Mouse (Mus musculus) bone marrow, adult 2 months (tissue): ENCODE measurements at regions not wholly inside any gene's neighbourhood (a gene's known extent, or its start where the extent isn't known, plus 50 kb on each side); places are given as distances from the start of the nearest gene placed in this dataset.

ENCODE experiments used
- H3K27ac ChIP-seq: fragments of 200-500 bp; 2 replicates; pipeline ENCODE4 v1.5.1; 2012; ENCODE audit warnings: low read depth, mild to moderate bottlenecking, control low read depth, inconsistent platforms, low read length; ENCODE audit not compliant: control insufficient read depth, poor library complexity, insufficient read depth
- H3K4me1 ChIP-seq: fragments of 200-500 bp; 2 replicates; pipeline ENCODE4 v1.6.1; 2011; ENCODE audit warnings: low read length; ENCODE audit not compliant: control insufficient read depth, insufficient read depth
- H3K4me3 ChIP-seq: fragments of 200-500 bp; replicated peaks from 2 replicates; pipeline ENCODE3; 2011; ENCODE audit warnings: mild to moderate bottlenecking, low read depth, low read length, control low read depth; ENCODE audit not compliant: control insufficient read depth
- CTCF ChIP-seq: fragments of 200-500 bp; IDR thresholded peaks from 2 replicates; pipeline ENCODE4 v1.5.1; 2011; ENCODE audit warnings: low read length, control low read depth; ENCODE audit not compliant: control insufficient read depth, insufficient read depth
- POLR2A ChIP-seq: fragments of 200-500 bp; IDR thresholded peaks from 2 replicates; pipeline ENCODE4 v1.6.1; 2011; ENCODE audit warnings: low read depth, mild to moderate bottlenecking, control low read depth, low read length, borderline replicate concordance; ENCODE audit not compliant: control insufficient read depth
- WGBS: fragments of 180-500 bp; shearing (Covaris S2); methylation state at CpG from one replicate; pipeline ENCODE4 v1.1.7; 2018; 5-methylcytosine and 5-hydroxymethylcytosine counted together

GRCm38 (mm10) chr17:83085792-83086475 is 129.2 kb upstream of the Pkdcc start:
- Histone ChIP-seq H3K4me1 (no peaks in the 10 kb centered on the region), H3K27ac (no peak overlapping the region), H3K4me3 (no peak overlapping the region)
- WGBS, result 80% methylated on average over 10 of the region's 10 CpGs
- TF ChIP-seq POLR2A (no peak), CTCF (no peak)

GRCm38 (mm10) chr17:83086703-83087102 is 128.4 kb upstream of the Pkdcc start:
- 64% methylated on average over 2 of the region's 2 CpGs for WGBS
- TF ChIP-seq CTCF (no peak), POLR2A (no peak)
- no peak overlapping the region for H3K4me3 ChIP-seq

GRCm38 (mm10) chr17:83088471-83088870 is 126.6 kb upstream of the Pkdcc start:
- 46% methylated on average over 2 of the region's 2 CpGs for WGBS
- H3K4me1 ChIP-seq, result no peaks in the 10 kb centered on the region
- H3K4me3 ChIP-seq, result no peak overlapping the region
- H3K27ac ChIP-seq, result no peak overlapping the region
- TF ChIP-seq CTCF, result no peak
- no peak for TF ChIP-seq POLR2A

More at GRCm38 (mm10) chr17:83086703-83087102, 128.4 kb upstream of the Pkdcc start:
- Histone ChIP-seq H3K27ac (no peak overlapping the region), H3K4me1 (no peaks in the 10 kb centered on the region)

- H3K4me1 ChIP-seq, result no peaks in the 10 kb centered on the region
- WGBS, result 81% methylated on average over 10 of the region's 10 CpGs
- no peak overlapping the region for H3K4me3 ChIP-seq
- no peak overlapping the region for H3K27ac ChIP-seq
- TF ChIP-seq CTCF (no peak), POLR2A (no peak)
Observed at GRCm38 (mm10) chr17:83089856-83090692, 125.0 kb upstream of the Pkdcc start.

- TF ChIP-seq POLR2A, result no peak
- Histone ChIP-seq H3K4me1 (no peaks in the 10 kb centered on the region), H3K27ac (no peak overlapping the region), H3K4me3 (no peak overlapping the region)
- 77% methylated on average over 5 of the region's 5 CpGs for WGBS
Observed at GRCm38 (mm10) chr17:83093862-83094261, 121.2 kb upstream of the Pkdcc start.

GRCm38 (mm10) chr17:83096451-83096850 is 118.6 kb upstream of the Pkdcc start:
- no peaks in the 10 kb centered on the region for H3K4me1 ChIP-seq
- WGBS, result 85% methylated on average over 8 of the region's 8 CpGs
- H3K4me3 ChIP-seq, result no peak overlapping the region
- H3K27ac ChIP-seq, result no peak overlapping the region
- TF ChIP-seq CTCF (no peak), POLR2A (no peak)

GRCm38 (mm10) chr17:83097998-83098397 is 117.1 kb upstream of the Pkdcc start:
- Histone ChIP-seq H3K27ac (no peak overlapping the region), H3K4me3 (no peak overlapping the region), H3K4me1 (no peaks in the 10 kb centered on the region)
- 93% methylated on average over 16 of the region's 16 CpGs for WGBS
- no peak for TF ChIP-seq POLR2A
- TF ChIP-seq CTCF, result no peak

- no peaks in the 10 kb centered on the region for H3K4me1 ChIP-seq
- 77% methylated on average over 12 of the region's 12 CpGs for WGBS
- H3K4me3 ChIP-seq, result no peak overlapping the region
- H3K27ac ChIP-seq, result no peak overlapping the region
- TF ChIP-seq POLR2A, result no peak
- TF ChIP-seq CTCF, result no peak
Observed at GRCm38 (mm10) chr17:83098679-83099413, 116.2 kb upstream of the Pkdcc start.
